Mouse (Mus musculus) yolk sac, embryonic 10.5 days (tissue): Measurements from ENCODE around the gene Clptm1.

Source experiments
- DNase-seq: peaks from one replicate; pipeline ENCODE4 v3.0.0-alpha.2; 2017; ENCODE audit warnings: low spot score

Clptm1 gene

GRCm38 (mm10) chr7:19664955-19665841, at the start of gene Clptm1:
TSS of gene Clptm1 (minus strand) at chr7:19665033.
- DNase-seq = peak; percentile 98

DNA sequence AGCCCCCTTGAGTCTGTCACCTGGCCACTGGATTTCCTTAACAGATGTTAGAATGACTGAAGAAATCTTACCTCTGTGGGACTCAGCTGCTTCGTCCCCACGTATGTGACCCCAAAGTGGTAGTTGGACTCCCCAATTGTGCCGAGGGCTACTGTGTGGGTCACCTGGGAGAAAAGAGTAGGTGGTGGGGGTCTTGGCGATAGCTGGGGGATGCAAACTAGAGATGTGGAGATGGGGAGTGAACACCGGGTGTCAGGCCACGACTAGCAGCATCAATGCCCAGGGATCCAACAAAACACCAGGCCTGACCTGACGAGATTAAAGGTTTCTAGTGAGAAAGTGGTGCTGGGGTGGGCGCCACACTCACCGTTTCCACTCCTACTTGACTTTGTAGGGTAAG, 48.8 kb upstream of the Clptm1 start:
- no peak for DNase-seq

- no peak for DNase-seq
Measured at GRCm38 (mm10) chr7:19713196-19713595, 48.4 kb upstream of the Clptm1 start.

DNA sequence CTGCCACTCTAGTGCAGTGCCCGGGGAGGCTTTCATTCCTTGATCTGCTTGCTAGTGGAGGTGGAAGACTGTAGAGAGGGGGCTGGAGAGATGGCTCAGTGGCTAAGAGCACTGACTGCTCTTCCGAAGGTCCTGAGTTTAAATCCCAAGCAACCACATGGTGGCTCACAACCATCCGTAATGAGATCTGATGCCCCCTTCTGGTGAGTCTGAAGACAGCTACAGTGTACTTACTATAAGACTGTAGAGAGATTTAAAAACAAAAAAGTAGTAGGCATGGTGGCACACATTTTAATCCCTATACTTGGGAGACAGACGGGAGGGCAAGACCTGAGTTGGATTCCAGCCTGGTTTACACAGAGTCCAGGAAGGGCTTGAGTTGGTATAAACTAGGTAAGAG, 47.6 kb upstream of the Clptm1 start:
- no peak for DNase-seq

- DNase-seq = no peak
Measured at GRCm38 (mm10) chr7:19710650-19711049, 45.8 kb upstream of the Clptm1 start.

DNA sequence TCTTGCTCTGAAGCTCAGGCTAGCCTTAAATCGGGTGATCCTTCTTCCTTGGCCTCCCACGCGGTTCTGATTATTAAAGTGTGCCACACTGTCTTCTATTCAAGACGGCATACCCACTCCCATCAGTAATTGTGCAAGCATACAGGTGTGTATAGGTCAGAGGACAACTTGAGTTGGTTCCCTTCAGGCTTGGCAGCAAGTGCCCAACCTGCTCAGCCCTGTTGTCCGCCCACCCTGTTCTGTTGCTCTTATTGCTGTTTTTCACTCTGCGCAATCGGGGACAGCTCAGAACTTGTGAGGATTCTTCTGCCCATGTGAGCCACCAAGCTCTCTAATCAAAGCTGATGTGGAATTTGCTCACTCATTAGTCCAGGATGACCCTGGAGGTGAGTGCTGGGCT, 40.4 kb upstream of the Clptm1 start:
- no peak for DNase-seq

- no peak for DNase-seq
Measured at GRCm38 (mm10) chr7:19704475-19704874, 39.6 kb upstream of the Clptm1 start.

DNA sequence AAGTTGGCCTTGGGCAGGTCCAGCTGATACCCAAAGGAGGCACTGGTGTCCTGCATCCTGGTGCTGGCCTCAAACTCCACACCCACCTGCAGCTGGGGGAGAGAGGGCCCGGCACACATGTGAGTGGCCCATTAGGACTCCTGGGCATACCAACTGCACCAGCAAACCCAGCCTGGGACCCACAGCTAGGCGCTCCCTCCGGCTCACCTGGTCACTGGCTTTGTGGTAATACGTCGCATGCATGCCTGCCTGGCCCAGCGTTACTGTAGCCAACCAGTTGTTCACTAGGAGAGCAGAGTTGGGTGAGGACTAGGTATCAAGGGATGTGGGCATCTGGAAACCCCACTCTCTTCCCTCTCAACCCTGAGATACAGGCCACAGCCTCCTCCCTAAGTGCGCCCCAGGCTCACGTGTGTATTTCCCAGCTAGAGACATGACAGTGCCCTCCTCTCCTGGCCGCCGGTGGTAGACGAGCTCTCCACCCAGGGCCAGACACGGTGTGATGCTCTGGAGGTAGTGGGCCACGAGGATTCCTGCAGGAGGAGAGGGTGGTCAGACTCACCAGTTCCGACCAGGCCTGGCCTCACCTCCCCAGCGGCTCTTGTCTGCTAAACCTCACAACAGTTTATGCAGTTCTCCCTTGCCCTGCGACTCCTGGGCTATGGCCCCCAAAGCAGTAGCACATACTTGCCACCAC, 38.2 kb upstream of the Clptm1 start:
- no peak for DNase-seq

GRCm38 (mm10) chr7:19701069-19701761, 36.4 kb upstream of the Clptm1 start:
- DNase-seq = peak; percentile 94

DNA sequence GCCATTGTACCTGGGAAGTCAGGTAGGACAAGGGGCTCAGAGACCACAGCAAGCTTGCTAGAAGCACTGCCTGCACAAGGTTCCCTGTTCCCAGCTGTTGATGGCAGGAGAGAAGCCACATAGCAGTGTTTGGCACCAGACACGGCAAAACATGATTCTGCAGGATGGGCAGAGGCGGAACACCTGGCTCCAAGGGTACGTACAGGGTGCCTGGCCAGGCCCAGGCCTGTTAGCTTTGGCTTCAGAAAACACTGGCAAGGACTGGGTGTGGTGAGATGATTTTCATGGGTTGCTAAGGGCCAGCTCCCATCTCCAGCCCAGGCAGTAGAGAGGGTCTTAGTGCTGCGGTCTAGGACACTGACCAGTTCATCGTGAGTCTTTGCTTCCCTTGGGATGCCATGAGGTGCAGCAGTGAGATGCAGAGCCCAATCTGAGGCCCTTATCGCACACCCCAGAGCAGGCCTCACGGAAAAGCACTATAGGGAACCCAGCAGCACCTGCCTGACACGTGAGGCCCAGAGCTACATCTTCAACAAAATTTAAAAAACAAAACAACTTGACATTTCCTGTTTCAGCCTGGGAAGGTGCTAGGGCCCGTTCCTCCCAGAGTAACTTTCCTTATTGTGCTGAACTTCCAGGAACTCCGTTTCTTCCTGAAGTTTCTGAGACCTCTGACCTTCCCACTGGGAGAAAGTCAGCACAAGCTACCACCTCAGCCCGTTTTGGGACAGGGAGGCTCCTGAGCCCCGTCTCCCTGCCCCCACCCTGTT, 35.7 kb upstream of the Clptm1 start:
- no peak for DNase-seq

- DNase-seq = no peak
Measured at GRCm38 (mm10) chr7:19699827-19700148, 35.0 kb upstream of the Clptm1 start.

GRCm38 (mm10) chr7:19698907-19699826, 34.3 kb upstream of the Clptm1 start, which contains the start of gene Apoe:
TSS of gene Apoe (minus strand) at chr7:19699188.
- peak; percentile 91 for DNase-seq

GRCm38 (mm10) chr7:19697949-19698906, 33.4 kb upstream of the Clptm1 start:
- peak; percentile 68 for DNase-seq

GRCm38 (mm10) chr7:19696336-19696873, 31.6 kb upstream of the Clptm1 start:
- peak; percentile 45 for DNase-seq

GRCm38 (mm10) chr7:19695881-19696280, 31.0 kb upstream of the Clptm1 start:
- peak; percentile 59 for DNase-seq

DNA sequence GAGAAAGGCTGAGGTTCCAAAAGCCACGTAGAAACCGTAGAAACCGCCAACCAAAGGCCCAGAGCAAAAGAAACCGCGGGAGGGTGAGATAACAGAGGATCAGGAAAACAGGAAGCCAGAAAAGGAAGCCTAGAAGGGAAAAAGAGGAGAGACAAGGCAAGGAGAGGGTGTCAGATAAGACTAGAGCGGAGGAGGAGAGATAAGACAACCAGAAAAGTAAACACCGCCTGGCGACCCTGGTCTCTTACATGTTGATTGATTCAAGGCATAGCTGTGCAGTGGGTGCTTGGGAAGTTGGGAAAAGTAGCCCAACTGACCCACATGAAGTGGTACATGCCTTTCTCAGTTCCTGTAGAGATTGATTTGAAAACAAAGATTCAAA, 30.4 kb upstream of the Clptm1 start:
- DNase-seq = peak; percentile 77

- no peak for DNase-seq
Measured at GRCm38 (mm10) chr7:19694336-19695212, 29.7 kb upstream of the Clptm1 start.

DNA sequence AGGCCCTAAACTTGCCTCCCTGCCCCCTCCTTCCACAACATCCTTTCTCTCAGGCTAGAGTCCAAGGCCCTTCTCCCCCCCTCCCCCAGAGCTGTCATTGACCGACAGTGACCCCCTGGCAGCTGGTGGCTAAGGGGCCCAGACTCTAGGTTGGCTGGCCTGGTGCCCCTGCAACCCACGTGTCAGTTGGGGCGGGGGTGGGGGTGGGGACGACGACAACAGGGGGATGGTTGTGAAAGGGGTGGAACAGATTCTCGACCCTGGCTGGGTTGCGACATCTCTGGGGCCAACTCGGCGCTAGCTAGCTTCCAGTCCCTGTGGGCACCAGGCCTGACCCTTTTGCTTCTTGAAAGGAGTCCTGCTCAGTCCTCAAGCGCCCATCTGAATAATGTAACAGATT, 28.6 kb upstream of the Clptm1 start:
- peak; percentile 74 for DNase-seq
